Mouse (Mus musculus): Measurements from ENCODE around the gene Strc. TPM values are rescaled to one million over a fixed set of nuclear protein-coding genes. Genes with fewer than 3 reads are reported as not detected.

Strc gene
- polyA plus RNA-seq, 1 experiment, result not detected

DNA sequence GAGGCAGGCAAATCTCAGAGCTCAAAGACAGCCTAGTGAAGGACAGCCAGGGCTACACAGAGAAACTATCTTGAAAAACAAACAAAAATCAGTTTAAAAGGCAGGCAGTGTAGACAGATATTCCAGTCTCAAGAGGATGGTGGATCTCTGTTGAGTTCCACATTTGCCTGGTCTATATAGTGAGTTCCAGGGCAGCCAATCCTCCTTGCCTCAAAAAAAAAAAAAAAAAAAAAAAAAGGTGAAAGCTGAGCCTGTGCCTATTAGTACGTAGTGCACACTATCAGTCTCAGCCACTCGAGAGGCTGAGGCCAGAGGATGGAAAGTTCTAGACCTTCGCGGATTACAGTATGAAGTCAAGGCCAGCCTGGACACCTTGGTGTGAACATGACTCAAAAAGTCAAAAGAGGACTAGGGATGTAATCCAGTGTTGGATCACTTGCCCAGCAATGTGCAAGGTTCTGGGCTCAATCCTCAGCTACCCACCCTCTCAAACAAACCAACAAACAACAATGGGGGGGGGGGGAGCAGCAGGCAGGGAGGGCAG, 25.9 kb upstream of the Strc start:
- Histone ChIP-seq H3K4me3 (replicated peaks) (peak overlapping the region; percentile 99), H3K4me1 (peaks cover 44% of the 10 kb centered on the region), H3K9me3 (no peaks in the 10 kb centered on the region), H3K36me3 (replicated peaks; ENCODE audit: low read length) (peaks cover 33% of the 10 kb centered on the region), H3K27me3 (replicated peaks) (no peaks in the 10 kb centered on the region)
- TF ChIP-seq GATA1 (IDR thresholded peaks at IDR 0.05; ENCODE audit: borderline replicate concordance, low read length) (no peak), FLI1 (IDR thresholded peaks at IDR 0.05; ENCODE audit: low read length) (no peak)

DNA sequence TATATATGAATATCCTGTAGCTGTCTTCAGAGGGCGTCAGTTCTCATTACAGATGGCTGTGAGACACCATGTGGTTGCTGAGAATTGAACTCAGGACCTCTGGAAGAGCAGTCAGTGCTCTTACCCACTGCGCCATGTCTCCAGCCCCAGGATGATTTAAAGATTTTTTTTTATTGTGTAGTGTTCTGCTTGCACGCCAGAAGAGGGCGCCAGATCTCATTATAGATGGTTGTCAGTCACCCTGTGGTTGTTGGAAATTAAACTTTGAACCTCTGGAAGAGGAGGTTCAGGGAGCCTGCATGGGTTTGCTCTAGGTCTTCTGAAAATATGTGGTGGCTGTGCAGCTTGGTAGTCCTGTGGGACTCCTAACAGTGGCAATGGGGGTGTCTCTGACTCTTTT, 21.2 kb upstream of the Strc start:
- H3K4me1 ChIP-seq, result peaks cover 16% of the 10 kb centered on the region; the same call in 1 of the 2 replicates
- no peaks in the 10 kb centered on the region for H3K27me3 ChIP-seq (replicated peaks)
- TF ChIP-seq FLI1 (IDR thresholded peaks at IDR 0.05; ENCODE audit: low read length) (no peak), GATA1 (IDR thresholded peaks at IDR 0.05; ENCODE audit: borderline replicate concordance, low read length) (no peak)
- no peak overlapping the region for H3K4me3 ChIP-seq (replicated peaks)
- peaks cover 11% of the 10 kb centered on the region for H3K36me3 ChIP-seq (replicated peaks; ENCODE audit: low read length)
- H3K9me3 ChIP-seq, result no peaks in the 10 kb centered on the region

DNA sequence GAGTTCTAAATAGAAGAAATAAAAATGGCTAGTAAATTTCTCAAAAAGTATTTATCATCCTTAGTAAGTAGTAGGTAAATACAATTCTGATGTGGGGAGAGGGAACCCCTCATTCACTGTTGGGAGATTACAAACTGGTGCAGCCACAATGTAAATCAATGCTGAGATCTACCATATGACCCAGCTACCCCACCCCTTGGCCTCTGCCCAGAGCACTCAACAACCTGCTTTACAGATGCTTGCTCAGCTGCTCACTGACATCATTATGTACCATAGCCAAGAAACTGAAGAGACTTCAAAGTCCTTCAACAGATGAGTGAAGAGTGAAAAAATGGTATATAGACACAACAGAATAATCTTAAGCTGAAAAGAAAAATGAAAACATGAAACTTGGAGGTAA, 16.3 kb upstream of the Strc start:
- Histone ChIP-seq H3K4me1 (peaks cover 3% of the 10 kb centered on the region; the same call in 1 of the 2 replicates), H3K9me3 (no peaks in the 10 kb centered on the region), H3K36me3 (replicated peaks; ENCODE audit: low read length) (no peaks in the 10 kb centered on the region), H3K27me3 (replicated peaks) (no peaks in the 10 kb centered on the region), H3K4me3 (replicated peaks) (no peak overlapping the region)
- TF ChIP-seq GATA1 (IDR thresholded peaks at IDR 0.05; ENCODE audit: borderline replicate concordance, low read length) (no peak), FLI1 (IDR thresholded peaks at IDR 0.05; ENCODE audit: low read length) (no peak)

DNA sequence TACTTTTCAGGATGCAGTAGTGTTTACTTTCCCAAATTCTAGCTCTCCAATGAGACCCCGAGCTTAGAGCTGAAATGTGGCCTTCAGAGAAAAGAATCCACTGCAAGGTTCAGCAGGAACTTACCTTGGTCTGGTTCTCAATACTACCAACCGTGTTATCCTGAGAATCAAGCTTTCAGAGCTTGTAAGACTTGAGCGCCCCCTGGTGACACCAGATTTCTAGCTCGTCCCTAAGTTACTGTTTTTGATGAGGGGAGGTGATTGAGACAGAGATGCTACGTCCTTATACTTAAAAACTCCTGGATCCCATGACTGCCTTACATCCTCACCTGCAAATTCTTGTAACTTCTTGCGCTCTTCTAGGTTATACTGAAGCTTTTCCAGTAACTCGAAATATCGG, 9.7 kb upstream of the Strc start:
- Histone ChIP-seq H3K27me3 (replicated peaks) (no peaks in the 10 kb centered on the region), H3K36me3 (replicated peaks; ENCODE audit: low read length) (no peaks in the 10 kb centered on the region), H3K4me3 (replicated peaks) (no peak overlapping the region), H3K4me1 (peaks cover 7% of the 10 kb centered on the region; the same call in 1 of the 2 replicates), H3K9me3 (no peaks in the 10 kb centered on the region)
- TF ChIP-seq FLI1 (IDR thresholded peaks at IDR 0.05; ENCODE audit: low read length), result no peak
- TF ChIP-seq GATA1 (IDR thresholded peaks at IDR 0.05; ENCODE audit: borderline replicate concordance, low read length), result no peak

DNA sequence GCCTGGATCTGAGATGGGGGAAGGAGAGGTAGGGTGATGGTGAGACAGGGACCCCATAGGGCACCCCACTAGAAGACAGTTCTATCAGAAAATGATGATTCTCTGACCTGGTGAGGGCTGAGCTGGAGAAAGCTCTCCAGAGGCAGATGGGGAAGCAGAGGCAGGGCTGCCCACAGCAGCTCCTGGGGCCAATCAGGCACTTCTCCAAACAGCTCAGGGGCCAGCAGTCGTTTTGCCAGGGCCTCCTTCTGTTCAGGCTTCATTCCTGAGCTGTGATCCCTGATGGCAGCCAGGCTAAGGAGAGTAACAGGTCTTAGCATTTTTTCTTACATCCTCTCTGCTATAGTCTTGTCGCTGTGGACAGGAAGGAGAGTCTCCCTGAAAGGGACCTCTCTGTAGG, 12.2 kb downstream of the Strc start:
- Histone ChIP-seq H3K36me3 (replicated peaks; ENCODE audit: low read length) (no peaks in the 10 kb centered on the region), H3K4me1 (peaks cover 19% of the 10 kb centered on the region), H3K9me3 (no peaks in the 10 kb centered on the region), H3K4me3 (replicated peaks) (no peak overlapping the region), H3K27me3 (replicated peaks) (peaks cover 74% of the 10 kb centered on the region)
- no peak for TF ChIP-seq GATA1 (IDR thresholded peaks at IDR 0.05; ENCODE audit: borderline replicate concordance, low read length)

DNA sequence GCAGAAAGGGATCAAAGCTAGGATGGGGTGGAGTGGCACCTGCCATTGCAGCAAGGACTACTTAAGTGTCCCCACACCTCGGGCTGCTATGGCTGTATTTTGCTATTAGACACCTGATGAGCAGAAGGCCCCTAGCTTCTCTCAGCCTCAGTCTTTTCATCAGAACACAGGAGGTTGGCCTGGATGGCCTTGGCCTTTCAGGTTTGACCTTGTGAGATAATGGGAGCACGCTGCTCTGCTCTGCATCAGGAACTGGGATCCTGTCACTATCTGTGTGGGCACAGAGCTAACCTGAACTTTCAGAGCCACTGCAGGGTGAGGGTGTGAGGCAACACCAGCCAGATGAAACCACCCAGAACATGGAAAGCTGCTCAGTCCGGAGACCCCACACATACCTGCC, 14.7 kb downstream of the Strc start:
- Histone ChIP-seq H3K4me3 (replicated peaks) (peak overlapping the region; percentile 11), H3K9me3 (peaks cover 3% of the 10 kb centered on the region; the same call in 1 of the 2 replicates), H3K36me3 (replicated peaks; ENCODE audit: low read length) (no peaks in the 10 kb centered on the region), H3K4me1 (peaks cover 34% of the 10 kb centered on the region), H3K27me3 (replicated peaks) (peaks cover 62% of the 10 kb centered on the region)
- TF ChIP-seq GATA1 (IDR thresholded peaks at IDR 0.05; ENCODE audit: borderline replicate concordance, low read length) (no peak), FLI1 (IDR thresholded peaks at IDR 0.05; ENCODE audit: low read length) (no peak)

DNA sequence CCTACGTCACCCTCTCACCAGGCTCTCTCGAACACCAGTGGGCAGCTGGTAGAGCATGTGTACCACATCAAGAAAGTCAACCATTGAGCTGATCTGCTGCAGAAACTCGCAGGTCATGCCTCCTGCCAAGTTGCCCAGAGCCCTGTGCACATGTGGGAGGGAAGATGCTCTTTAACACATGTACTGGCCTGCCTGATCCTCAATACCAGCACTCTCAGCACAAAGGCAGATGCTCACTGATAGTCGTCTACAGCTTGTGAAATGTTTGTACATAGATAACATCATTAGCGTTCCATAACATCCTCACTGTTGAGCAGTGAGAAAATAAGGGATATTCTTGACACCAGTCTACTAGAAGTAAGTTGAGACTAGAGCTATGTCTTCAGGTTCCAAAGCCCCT, 16.0 kb downstream of the Strc start:
- H3K27me3 ChIP-seq (replicated peaks), result peaks cover 55% of the 10 kb centered on the region
- H3K36me3 ChIP-seq (replicated peaks; ENCODE audit: low read length), result no peaks in the 10 kb centered on the region
- no peak for TF ChIP-seq FLI1 (IDR thresholded peaks at IDR 0.05; ENCODE audit: low read length)
- no peak for TF ChIP-seq GATA1 (IDR thresholded peaks at IDR 0.05; ENCODE audit: borderline replicate concordance, low read length)
- no peak overlapping the region for H3K4me3 ChIP-seq (replicated peaks)
- peaks cover 34% of the 10 kb centered on the region for H3K4me1 ChIP-seq
- peaks cover 3% of the 10 kb centered on the region; the same call in 1 of the 2 replicates for H3K9me3 ChIP-seq

DNA sequence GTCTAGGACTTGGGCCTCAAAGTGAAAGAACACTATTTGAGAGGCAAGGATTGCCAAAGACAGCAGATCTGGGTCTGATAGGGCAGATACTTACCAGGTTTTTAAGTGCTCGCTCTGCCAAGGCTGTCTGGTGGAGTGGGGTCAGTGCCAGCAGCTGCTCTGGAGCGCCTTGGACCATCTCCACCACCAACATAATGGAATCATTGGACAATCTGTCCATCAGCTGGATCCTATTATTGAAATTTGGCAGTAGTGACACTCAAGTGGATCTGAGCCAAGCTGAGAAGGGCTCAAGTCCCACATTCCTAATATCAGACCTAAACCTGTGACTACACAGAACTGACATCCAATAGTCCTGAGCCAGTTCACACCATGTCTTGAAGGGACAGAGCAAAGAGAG, 18.1 kb downstream of the Strc start:
- H3K4me3 ChIP-seq (replicated peaks), result no peak overlapping the region
- no peaks in the 10 kb centered on the region for H3K36me3 ChIP-seq (replicated peaks; ENCODE audit: low read length)
- H3K9me3 ChIP-seq, result peaks cover 3% of the 10 kb centered on the region; the same call in 1 of the 2 replicates
- TF ChIP-seq GATA1 (IDR thresholded peaks at IDR 0.05; ENCODE audit: borderline replicate concordance, low read length) (no peak), FLI1 (IDR thresholded peaks at IDR 0.05; ENCODE audit: low read length) (no peak)
- peaks cover 50% of the 10 kb centered on the region for H3K27me3 ChIP-seq (replicated peaks)
- H3K4me1 ChIP-seq, result peaks cover 40% of the 10 kb centered on the region

DNA sequence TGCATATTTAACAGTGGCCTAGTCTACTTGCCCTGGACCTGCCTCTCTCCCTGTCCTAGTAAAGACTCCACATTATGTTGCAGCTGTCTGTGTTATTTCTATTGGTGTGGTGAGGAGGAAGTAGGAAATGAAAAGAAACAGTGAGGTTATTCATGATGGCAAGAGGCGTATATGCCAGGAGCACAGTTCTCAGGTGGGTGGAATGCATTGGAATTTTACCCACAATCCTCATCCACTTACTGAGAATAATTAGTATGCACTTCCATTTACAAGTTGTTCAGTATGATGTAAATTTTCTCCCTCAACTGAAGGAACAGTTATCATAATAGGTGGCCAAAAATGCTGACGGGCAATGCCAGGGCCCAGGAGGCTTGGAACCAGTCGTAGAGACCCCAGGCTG, 23.3 kb downstream of the Strc start:
- H3K4me3 ChIP-seq (replicated peaks), result no peak overlapping the region
- TF ChIP-seq FLI1 (IDR thresholded peaks at IDR 0.05; ENCODE audit: low read length) (no peak), GATA1 (IDR thresholded peaks at IDR 0.05; ENCODE audit: borderline replicate concordance, low read length) (no peak)
- no peaks in the 10 kb centered on the region for H3K9me3 ChIP-seq
- H3K36me3 ChIP-seq (replicated peaks; ENCODE audit: low read length), result no peaks in the 10 kb centered on the region
- peaks cover 74% of the 10 kb centered on the region for H3K27me3 ChIP-seq (replicated peaks)
- H3K4me1 ChIP-seq, result peaks cover 25% of the 10 kb centered on the region

DNA sequence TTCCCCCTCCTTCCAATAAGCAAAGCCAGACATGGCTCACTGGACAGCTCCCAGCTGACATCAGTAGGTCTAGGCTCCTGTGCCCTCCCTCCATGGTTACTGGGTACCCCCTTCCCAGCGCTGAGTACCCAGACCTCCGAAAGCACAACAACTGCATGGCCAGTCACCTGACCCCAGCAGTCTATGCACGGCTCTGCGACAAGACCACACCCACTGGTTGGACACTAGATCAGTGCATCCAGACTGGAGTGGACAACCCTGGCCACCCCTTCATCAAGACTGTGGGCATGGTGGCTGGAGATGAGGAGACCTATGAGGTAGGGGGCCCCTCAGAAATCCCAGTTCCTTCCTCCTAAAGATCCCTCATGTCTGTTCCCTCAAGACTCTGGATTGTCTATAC, 27.5 kb downstream of the Strc start:
- Histone ChIP-seq H3K27me3 (replicated peaks) (peaks cover 73% of the 10 kb centered on the region), H3K4me1 (peaks cover 44% of the 10 kb centered on the region)
- TF ChIP-seq FLI1 (IDR thresholded peaks at IDR 0.05; ENCODE audit: low read length) (no peak), GATA1 (IDR thresholded peaks at IDR 0.05; ENCODE audit: borderline replicate concordance, low read length) (no peak)

DNA sequence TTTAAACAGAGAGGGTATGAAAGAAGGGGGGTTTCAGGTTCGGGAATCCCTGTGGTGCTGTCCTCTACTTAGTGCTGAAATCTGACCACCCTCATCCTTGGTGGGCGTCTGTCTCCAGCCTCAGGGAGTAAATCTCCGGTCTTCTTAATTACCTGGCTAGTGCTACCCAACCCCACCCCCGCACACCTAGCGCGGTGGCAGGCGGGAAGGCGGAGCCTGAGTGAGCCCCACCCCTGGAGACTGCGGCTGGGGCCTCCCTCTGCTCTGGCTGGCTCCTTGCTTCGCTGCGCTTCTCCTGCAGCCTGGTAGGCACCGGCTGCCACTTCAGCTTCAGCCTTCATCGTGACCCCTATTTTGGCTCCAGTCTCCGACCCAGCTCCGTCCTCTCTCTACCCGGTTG, 28.6 kb downstream of the Strc start:
- H3K4me1 ChIP-seq, result peaks cover 50% of the 10 kb centered on the region
- peaks cover 63% of the 10 kb centered on the region for H3K27me3 ChIP-seq (replicated peaks)
- TF ChIP-seq GATA1 (IDR thresholded peaks at IDR 0.05; ENCODE audit: borderline replicate concordance, low read length) (no peak), FLI1 (IDR thresholded peaks at IDR 0.05; ENCODE audit: low read length) (no peak)
- peak overlapping the region; percentile 80 for H3K4me3 ChIP-seq (replicated peaks)
- H3K36me3 ChIP-seq (replicated peaks; ENCODE audit: low read length), result no peaks in the 10 kb centered on the region
- H3K9me3 ChIP-seq, result no peaks in the 10 kb centered on the region

More for the DNA sequence above, 27.5 kb downstream of the Strc start:
- Histone ChIP-seq H3K9me3 (no peaks in the 10 kb centered on the region), H3K36me3 (replicated peaks; ENCODE audit: low read length) (no peaks in the 10 kb centered on the region), H3K4me3 (replicated peaks) (no peak overlapping the region)
